Mouse (Mus musculus) MEL (cell line): ENCODE data around the gene Glipr2. TPM values are rescaled to one million over a fixed set of nuclear protein-coding genes. Genes with fewer than 3 reads are reported as not detected.

Source experiments
- DNase-seq: peaks from one replicate; pipeline ENCODE4 v3.0.0; 2011; ENCODE audit warnings: low read depth, low spot score
- H3K27ac ChIP-seq: 2 replicates; pipeline ENCODE4 v1.5.1; 2012; ENCODE audit warnings: low read depth, mild to moderate bottlenecking, control low read depth, low read length, moderate library complexity; ENCODE audit not compliant: control insufficient read depth
- H3K27me3 ChIP-seq, 2 experiments: fragments of 150-350 bp in 1 of 2; sonication (generic) in 1 of 2; 2 replicates each; pipeline ENCODE4 v1.6.1; 2012; ENCODE audit warnings: low read length in 2 of 2, mild to moderate bottlenecking in 2 of 2, improper control_type of control experiment in 1 of 2, moderate library complexity in 1 of 2; ENCODE audit not compliant: insufficient read depth in 2 of 2, control insufficient read depth in 1 of 2
- H3K36me3 ChIP-seq, 2 experiments: 2 replicates each; pipeline ENCODE4 v1.6.1; 2012 to 2014; ENCODE audit warnings: low read length in 2 of 2, improper control_type of control experiment in 1 of 2, inconsistent platforms in 1 of 2, mild to moderate bottlenecking in 1 of 2; ENCODE audit not compliant: insufficient read depth in 2 of 2, control insufficient read depth in 1 of 2
- H3K4me1 ChIP-seq, 2 experiments: fragments of 150-350 bp in 1 of 2; sonication (generic) in 1 of 2; 2 replicates each; pipeline ENCODE4 v1.6.1; 2012; ENCODE audit warnings: low read length in 2 of 2, improper control_type of control experiment in 1 of 2, mild to moderate bottlenecking in 1 of 2; ENCODE audit not compliant: insufficient read depth in 2 of 2, control insufficient read depth in 1 of 2
- H3K4me3 ChIP-seq, 2 experiments: fragments of 150-350 bp in 1 of 2; sonication (generic) in 1 of 2; 2 replicates each; pipeline ENCODE4 v1.5.1; 2012; ENCODE audit warnings: low read depth in 2 of 2, low read length in 2 of 2, mild to moderate bottlenecking in 2 of 2, moderate library complexity in 2 of 2, control low read depth in 1 of 2, improper control_type of control experiment in 1 of 2; ENCODE audit not compliant: control insufficient read depth in 1 of 2, insufficient read depth in 1 of 2
- H3K79me2 ChIP-seq: 2 replicates; pipeline ENCODE4 v1.6.1; 2012; ENCODE audit warnings: mild to moderate bottlenecking, low read length, moderate library complexity; ENCODE audit not compliant: control insufficient read depth, poor library complexity, insufficient read depth
- H3K9ac ChIP-seq: 2 replicates; pipeline ENCODE4 v1.6.1; 2012; ENCODE audit warnings: low read depth, mild to moderate bottlenecking, control low read depth, low read length, moderate library complexity; ENCODE audit not compliant: control insufficient read depth, poor library complexity, severe bottlenecking
- H3K9me3 ChIP-seq: fragments of 150-350 bp; sonication (generic); replicated peaks from 2 replicates; pipeline ENCODE4 v1.6.1; 2012; ENCODE audit warnings: mild to moderate bottlenecking, low read length, improper control_type of control experiment, moderate library complexity; ENCODE audit not compliant: insufficient read depth
- CHD1 ChIP-seq: IDR thresholded peaks from 2 replicates; pipeline ENCODE4 v1.6.1; 2012; ENCODE audit warnings: low read depth, mild to moderate bottlenecking, inconsistent platforms, low read length, improper control_type of control experiment
- CHD2 ChIP-seq: IDR thresholded peaks from 2 replicates; pipeline ENCODE4 v1.6.1; 2011; ENCODE audit warnings: low read length, improper control_type of control experiment
- CTCF ChIP-seq, 3 experiments: IDR thresholded peaks in 2 of 3; conservative IDR thresholded peaks in 1 of 3; 2 replicates each; pipeline ENCODE4 v1.5.1; 2011 to 2012; ENCODE audit warnings: low read length in 3 of 3, low read depth in 2 of 3, mild to moderate bottlenecking in 2 of 3, improper control_type of control experiment in 1 of 3, inconsistent platforms in 1 of 3, mixed read lengths in 1 of 3, moderate library complexity in 1 of 3; ENCODE audit not compliant: control insufficient read depth in 1 of 3, insufficient read depth in 1 of 3, poor library complexity in 1 of 3, severe bottlenecking in 1 of 3
- ELF1 ChIP-seq: IDR thresholded peaks from 2 replicates; pipeline ENCODE4 v1.6.1; 2014; ENCODE audit warnings: low read depth, mild to moderate bottlenecking, inconsistent platforms, low read length, improper control_type of control experiment, moderate library complexity
- EP300 ChIP-seq, 2 experiments: IDR thresholded peaks; 2 replicates each; pipeline ENCODE4 v1.6.1; 2011; ENCODE audit warnings: improper control_type of control experiment in 2 of 2, low read length in 2 of 2, low read depth in 1 of 2, mild to moderate bottlenecking in 1 of 2
- ETS1 ChIP-seq: IDR thresholded peaks from 2 replicates; pipeline ENCODE4 v1.6.1; 2012; ENCODE audit warnings: low read depth, mild to moderate bottlenecking, inconsistent platforms, low read length, improper control_type of control experiment, moderate library complexity
- GABPA ChIP-seq: IDR thresholded peaks from 2 replicates; pipeline ENCODE4 v1.6.1; 2012; ENCODE audit warnings: low read depth, mild to moderate bottlenecking, inconsistent platforms, low read length, improper control_type of control experiment, moderate library complexity
- GATA1 ChIP-seq: IDR thresholded peaks from 2 replicates; pipeline ENCODE4 v1.6.1; 2011; ENCODE audit warnings: low read depth, low read length, improper control_type of control experiment
- JUND ChIP-seq: IDR thresholded peaks from 2 replicates; pipeline ENCODE4 v1.6.1; 2011; ENCODE audit warnings: low read depth, mild to moderate bottlenecking, improper control_type of control experiment, low read length
- KAT2A ChIP-seq: conservative IDR thresholded peaks from 2 replicates; pipeline ENCODE4 v1.6.1; 2012; ENCODE audit warnings: low read depth, low read length, improper control_type of control experiment, inconsistent platforms
- MAFK ChIP-seq: IDR thresholded peaks from 2 replicates; pipeline ENCODE4 v1.6.1; 2011; ENCODE audit warnings: low read depth, mild to moderate bottlenecking, low read length, improper control_type of control experiment, borderline replicate concordance
- MAX ChIP-seq: IDR thresholded peaks from 2 replicates; pipeline ENCODE4 v1.6.1; 2011; ENCODE audit warnings: low read length, improper control_type of control experiment
- MAZ ChIP-seq: IDR thresholded peaks from 2 replicates; pipeline ENCODE4 v1.6.1; 2012; ENCODE audit warnings: low read depth, mild to moderate bottlenecking, inconsistent platforms, low read length, improper control_type of control experiment
- MEF2A ChIP-seq: IDR thresholded peaks from 2 replicates; pipeline ENCODE4 v1.6.1; 2014; ENCODE audit warnings: low read depth, mild to moderate bottlenecking, inconsistent platforms, low read length, improper control_type of control experiment; ENCODE audit not compliant: poor library complexity, insufficient replicate concordance, severe bottlenecking; ENCODE audit errors: extremely low read depth
- MXI1 ChIP-seq: IDR thresholded peaks from 2 replicates; pipeline ENCODE4 v1.6.1; 2011; ENCODE audit warnings: mild to moderate bottlenecking, low read depth, low read length, improper control_type of control experiment
- MYB ChIP-seq: IDR thresholded peaks from 2 replicates; pipeline ENCODE4 v1.6.1; 2011; ENCODE audit warnings: mild to moderate bottlenecking, low read depth, low read length, improper control_type of control experiment
- POLR2A ChIP-seq, 2 experiments: IDR thresholded peaks; 2 replicates each; pipeline ENCODE4 v1.6.1; 2011 to 2012; ENCODE audit warnings: low read length in 2 of 2, mild to moderate bottlenecking in 2 of 2, control low read depth in 1 of 2, improper control_type of control experiment in 1 of 2, low read depth in 1 of 2, moderate library complexity in 1 of 2; ENCODE audit not compliant: control insufficient read depth in 1 of 2, insufficient read depth in 1 of 2, poor library complexity in 1 of 2
- POLR2AphosphoS2 ChIP-seq: IDR thresholded peaks from 2 replicates; pipeline ENCODE4 v1.6.1; 2011; ENCODE audit warnings: low read length, improper control_type of control experiment
- POLR2AphosphoS5 ChIP-seq: IDR thresholded peaks from 2 replicates; pipeline ENCODE4 v1.6.1; 2012; ENCODE audit warnings: low read depth, borderline replicate concordance, mild to moderate bottlenecking, inconsistent platforms, low read length, moderate library complexity, mixed read lengths
- RAD21 ChIP-seq: IDR thresholded peaks from 2 replicates; pipeline ENCODE4 v1.6.1; 2011; ENCODE audit warnings: mild to moderate bottlenecking, low read depth, low read length, improper control_type of control experiment
- RCOR1 ChIP-seq: IDR thresholded peaks from 2 replicates; pipeline ENCODE4 v1.6.1; 2012; ENCODE audit warnings: low read depth, mild to moderate bottlenecking, inconsistent platforms, low read length, improper control_type of control experiment
- SMC3 ChIP-seq: IDR thresholded peaks from 2 replicates; pipeline ENCODE4 v1.6.1; 2011; ENCODE audit warnings: low read depth, low read length, improper control_type of control experiment
- TBP ChIP-seq: IDR thresholded peaks from 2 replicates; pipeline ENCODE4 v1.8.0; 2011; ENCODE audit warnings: low read depth, low read length, improper control_type of control experiment
- UBTF ChIP-seq: IDR thresholded peaks from 2 replicates; pipeline ENCODE4 v1.6.1; 2012; ENCODE audit warnings: low read depth, mild to moderate bottlenecking, inconsistent platforms, low read length, improper control_type of control experiment, moderate library complexity, borderline replicate concordance; ENCODE audit not compliant: insufficient read depth
- USF1 ChIP-seq: IDR thresholded peaks from 2 replicates; pipeline ENCODE4 v1.6.1; 2014; ENCODE audit warnings: low read depth, mild to moderate bottlenecking, inconsistent platforms, low read length, improper control_type of control experiment, moderate library complexity
- ZC3H11A ChIP-seq: IDR thresholded peaks from 2 replicates; pipeline ENCODE4 v1.6.1; 2012; ENCODE audit warnings: low read depth, mild to moderate bottlenecking, inconsistent platforms, low read length, improper control_type of control experiment
- ZMIZ1 ChIP-seq: IDR thresholded peaks from 2 replicates; pipeline ENCODE4 v1.6.1; 2012; ENCODE audit warnings: low read depth, mild to moderate bottlenecking, inconsistent platforms, low read length, improper control_type of control experiment, moderate library complexity
- ZNF384 ChIP-seq: IDR thresholded peaks from 2 replicates; pipeline ENCODE4 v1.6.1; 2012; ENCODE audit warnings: low read depth, mild to moderate bottlenecking, inconsistent platforms, low read length, improper control_type of control experiment
- polyA plus RNA-seq, 2 experiments: library from polyadenylated mRNA; stranded (reverse) in 1 of 2; unstranded in 1 of 2; fragments of >175 nt in 1 of 2; fragments of >200 nt in 1 of 2; gene quantifications; 2 replicates each; pipeline versions ENCODE4 v1.2.1 to v1.2.4; 2012; ENCODE audit warnings: low replicate concordance in 2 of 2, low read depth in 1 of 2; ENCODE audit not compliant: insufficient read length in 2 of 2, insufficient read depth in 1 of 2, missing spikeins in 1 of 2
- total RNA-seq: library from RNA; depleted of rRNA; stranded (reverse); fragments of 300-350 nt; gene quantifications from 2 replicates; pipeline ENCODE4 v1.2.3, GENCODE M21; 2012

Glipr2 gene
- total and polyA plus RNA-seq, 3 experiments = 22.8 to 25.0 TPM; not detected in 1

DNA sequence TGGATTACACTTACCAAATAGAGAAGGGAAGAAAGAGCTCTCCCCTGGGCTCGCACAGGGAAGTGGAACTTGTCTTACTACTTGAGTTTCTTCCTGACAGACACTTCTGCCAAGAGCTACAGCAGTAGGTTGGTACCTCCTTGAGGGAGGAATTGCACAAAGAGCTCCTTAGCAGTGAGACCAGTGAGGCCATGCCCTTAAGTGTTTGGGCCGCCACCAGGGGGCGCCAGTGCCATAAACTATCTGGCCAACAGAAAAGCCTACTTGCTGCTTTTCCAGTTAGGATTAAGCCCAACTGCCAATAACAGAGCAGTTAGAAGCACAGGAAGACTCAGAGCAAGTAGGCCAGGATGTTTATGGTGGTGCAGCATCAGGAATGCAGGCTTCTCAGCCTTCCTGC, 31.4 kb upstream of the Glipr2 start:
- DNase-seq = peak; percentile 82
- H3K36me3 ChIP-seq = peaks cover 0 to 7% of the 10 kb centered on the region in 2 experiments; a peak in 1 of 4 replicates
- H3K9me3 ChIP-seq = no peaks in the 10 kb centered on the region
- no peak overlapping the region for H3K9ac ChIP-seq
- peaks cover 0 to 11% of the 10 kb centered on the region in 2 experiments; a peak in 2 of 4 replicates for H3K4me1 ChIP-seq
- no peak overlapping the region for H3K4me3 ChIP-seq
- no peak overlapping the region for H3K27ac ChIP-seq
- no peaks in the 10 kb centered on the region for H3K27me3 ChIP-seq
- no peak for TF ChIP-seq MAX
- TF ChIP-seq POLR2AphosphoS2 = no peak
- TF ChIP-seq GABPA = no peak
- TF ChIP-seq GATA1 = no peak
- no peak for TF ChIP-seq MAZ
- TF ChIP-seq MEF2A = no peak
- TF ChIP-seq JUND = no peak
- TF ChIP-seq RCOR1 = no peak
- TF ChIP-seq UBTF = no peak
- TF ChIP-seq KAT2A = no peak
- TF ChIP-seq MYB = no peak
- TF ChIP-seq USF1 = no peak
- TF ChIP-seq ZNF384 = no peak
- no peak for TF ChIP-seq MXI1
- no peak for TF ChIP-seq ELF1
- TF ChIP-seq MAFK = no peak
- no peak for TF ChIP-seq CHD2
- TF ChIP-seq SMC3 = peak; percentile 96
- no peak for TF ChIP-seq POLR2AphosphoS5
- peak; percentile 84 to 96 (median 95) for TF ChIP-seq CTCF (IDR thresholded peaks at IDR 0.05 in 2 of 3, conservative IDR thresholded peaks at IDR 0.05 in 1 of 3; ENCODE audit: control insufficient read depth in 1 of 3, insufficient read depth in 1 of 3, low read depth in 2 of 3, low read length in 3 of 3, poor library complexity in 1 of 3, severe bottlenecking in 1 of 3)
- no peak for TF ChIP-seq ETS1
- TF ChIP-seq POLR2A (IDR thresholded peaks at IDR 0.05; ENCODE audit: control insufficient read depth in 1 of 2, insufficient read depth in 1 of 2, low read depth in 1 of 2, low read length in 2 of 2, poor library complexity in 1 of 2) = no peak
- TF ChIP-seq EP300 (IDR thresholded peaks at IDR 0.05; ENCODE audit: low read depth in 1 of 2, low read length in 2 of 2) = no peak
- TF ChIP-seq RAD21 = peak; percentile 91
- peak; percentile 91 for TF ChIP-seq ZC3H11A
- TF ChIP-seq TBP = no peak
- no peak for TF ChIP-seq ZMIZ1
- no peak for TF ChIP-seq CHD1
- H3K79me2 ChIP-seq = no peaks in the 10 kb centered on the region
